Mouse (Mus musculus) stomach, embryonic 14.5 days (tissue): ENCODE results near the gene Lrrc56. TPM values are rescaled to one million over a fixed set of nuclear protein-coding genes. Genes with fewer than 3 reads are reported as not detected.

Source experiments
- ATAC-seq: fragments of 200-750 bp; cut with Nextera tagmentation; 2 replicates; pipeline ENCODE4 v1.8.0; 2017; ENCODE audit warnings: low read depth, moderate TSS enrichment; ENCODE audit not compliant: insufficient number of reproducible peaks, insufficient read depth, low FRiP score
- H3K27ac ChIP-seq: fragments of 300-500 bp; sonication (generic); 2 replicates; pipeline ENCODE4 v1.5.1; 2014; ENCODE audit warnings: mild to moderate bottlenecking, low read length, moderate library complexity, mixed read lengths
- H3K27me3 ChIP-seq: fragments of 300-500 bp; sonication (generic); 2 replicates; pipeline ENCODE4 v1.6.1; 2014; ENCODE audit warnings: low read length, control low read depth, mixed read lengths; ENCODE audit not compliant: control insufficient read depth, insufficient read depth
- H3K36me3 ChIP-seq: fragments of 300-500 bp; sonication (generic); 2 replicates; pipeline ENCODE4 v1.6.1; 2014; ENCODE audit warnings: mild to moderate bottlenecking, control low read depth, low read length, moderate library complexity, mixed read lengths; ENCODE audit not compliant: control insufficient read depth, insufficient read depth
- H3K4me1 ChIP-seq: fragments of 300-500 bp; sonication (generic); 2 replicates; pipeline ENCODE4 v1.6.1; 2014; ENCODE audit warnings: low read length, control low read depth, mixed read lengths; ENCODE audit not compliant: control insufficient read depth, insufficient read depth
- H3K4me2 ChIP-seq: fragments of 300-500 bp; sonication (generic); replicated peaks from 2 replicates; pipeline ENCODE4 v1.6.1; 2014; ENCODE audit warnings: low read depth, low read length, control low read depth
- H3K4me3 ChIP-seq: fragments of 300-500 bp; sonication (generic); 2 replicates; pipeline ENCODE4 v1.5.1; 2014; ENCODE audit warnings: low read depth, low read length, control low read depth
- H3K9ac ChIP-seq: fragments of 300-500 bp; sonication (generic); replicated peaks from 2 replicates; pipeline ENCODE4 v1.6.1; 2014; ENCODE audit warnings: low read depth, mild to moderate bottlenecking, control low read depth, low read length, moderate library complexity, mixed read lengths
- H3K9me3 ChIP-seq: fragments of 300-500 bp; sonication (generic); 2 replicates; pipeline ENCODE4 v1.6.1; 2016; ENCODE audit warnings: low read depth, low read length, control low read depth; ENCODE audit not compliant: control insufficient read depth
- WGBS: fragments of 180-500 bp; shearing (Covaris S2); extraction: QIAGEN DNeasy Blood & Tissue Kit; methylation state at CpG from one replicate; pipeline ENCODE4 v1.1.7; 2014; 5-methylcytosine and 5-hydroxymethylcytosine counted together
- polyA plus RNA-seq: library from polyadenylated mRNA; unstranded; fragments of >200 nt; fragmentation: Nextera tagmentation; extraction: Ambion mirVana; gene quantifications from 2 replicates; pipeline ENCODE4 v1.2.1, GENCODE M21; 2014

Lrrc56 gene
- polyA plus RNA-seq, 1 experiment from 2014 or later: 5.3 TPM

DNA sequence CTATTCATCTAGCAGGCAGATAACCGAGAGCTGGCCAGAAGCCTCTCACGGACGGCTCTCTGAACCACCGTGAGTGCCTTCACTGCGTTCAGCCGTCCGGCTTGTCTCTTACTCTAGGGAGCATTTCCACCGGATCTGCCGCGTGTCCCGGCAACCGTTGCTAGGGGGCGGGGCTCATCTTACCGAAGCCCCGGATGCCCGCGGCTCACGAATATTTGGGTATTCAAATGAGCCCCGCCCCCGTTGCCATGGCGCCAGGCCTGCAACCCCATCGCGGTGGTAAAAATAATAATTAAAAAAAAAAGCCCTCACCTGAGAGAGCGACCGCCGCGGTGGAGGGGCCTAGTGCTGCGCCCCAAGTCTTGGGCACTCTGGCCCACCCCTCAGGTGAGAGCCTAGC lies 873 bp downstream of the Lrrc56 start:
- peak overlapping the region; percentile 83; the same call in 1 of the 2 replicates for H3K27ac ChIP-seq
- no peaks in the 10 kb centered on the region for H3K27me3 ChIP-seq
- under 1% methylated on average over 28 of the region's 28 CpGs for WGBS
- H3K36me3 ChIP-seq: peaks cover 25% of the 10 kb centered on the region
- peak; percentile 8; the same call in 1 of the 2 replicates for ATAC-seq
- H3K9ac ChIP-seq: peak overlapping the region; percentile 45
- H3K4me3 ChIP-seq: peak overlapping the region; percentile 89
- peak overlapping the region; percentile 85 for H3K4me2 ChIP-seq
- H3K4me1 ChIP-seq: peaks cover 7% of the 10 kb centered on the region
- H3K9me3 ChIP-seq: no peaks in the 10 kb centered on the region

- Histone ChIP-seq H3K27ac (no peak overlapping the region), H3K9ac (no peak overlapping the region), H3K27me3 (no peaks in the 10 kb centered on the region), H3K4me2 (no peak overlapping the region), H3K9me3 (no peaks in the 10 kb centered on the region), H3K36me3 (peaks cover 16% of the 10 kb centered on the region), H3K4me1 (peaks cover 7% of the 10 kb centered on the region), H3K4me3 (no peak overlapping the region)
- 81% methylated on average over 2 of the region's 2 CpGs for WGBS
- ATAC-seq: no peak
Observed at GRCm38 (mm10) chr7:141195754-141196153, 1.8 kb downstream of the Lrrc56 start.

- Histone ChIP-seq H3K27ac (no peak overlapping the region), H3K9me3 (no peaks in the 10 kb centered on the region), H3K27me3 (no peaks in the 10 kb centered on the region), H3K4me1 (peaks cover 7% of the 10 kb centered on the region), H3K36me3 (peaks cover 6% of the 10 kb centered on the region), H3K4me2 (no peak overlapping the region), H3K4me3 (no peak overlapping the region), H3K9ac (no peak overlapping the region)
- 92% methylated on average over 8 of the region's 8 CpGs for WGBS
- no peak for ATAC-seq
Observed at GRCm38 (mm10) chr7:141196619-141197282, 2.8 kb downstream of the Lrrc56 start.

GRCm38 (mm10) chr7:141198121-141198520 lies 4.2 kb downstream of the Lrrc56 start:
- Histone ChIP-seq H3K9ac (no peak overlapping the region), H3K36me3 (no peaks in the 10 kb centered on the region), H3K4me2 (no peak overlapping the region), H3K27ac (no peak overlapping the region), H3K9me3 (no peaks in the 10 kb centered on the region), H3K4me3 (no peak overlapping the region), H3K27me3 (no peaks in the 10 kb centered on the region), H3K4me1 (no peaks in the 10 kb centered on the region)
- no peak for ATAC-seq
- 88% methylated on average over 4 of the region's 4 CpGs for WGBS

- H3K27me3 ChIP-seq: no peaks in the 10 kb centered on the region
- H3K9me3 ChIP-seq: no peaks in the 10 kb centered on the region
- no peak overlapping the region for H3K27ac ChIP-seq
- no peak overlapping the region for H3K9ac ChIP-seq
- H3K4me3 ChIP-seq: no peak overlapping the region
- WGBS: 78% methylated on average over 3 of the region's 3 CpGs
- H3K36me3 ChIP-seq: no peaks in the 10 kb centered on the region
- H3K4me1 ChIP-seq: no peaks in the 10 kb centered on the region
- H3K4me2 ChIP-seq: no peak overlapping the region
- ATAC-seq: no peak
Observed at GRCm38 (mm10) chr7:141204546-141204945, 10.6 kb downstream of the Lrrc56 start.

GRCm38 (mm10) chr7:141205504-141205903 lies 11.5 kb downstream of the Lrrc56 start:
- Histone ChIP-seq H3K36me3 (no peaks in the 10 kb centered on the region), H3K4me2 (no peak overlapping the region), H3K9me3 (no peaks in the 10 kb centered on the region), H3K27me3 (no peaks in the 10 kb centered on the region), H3K9ac (no peak overlapping the region), H3K27ac (no peak overlapping the region), H3K4me3 (no peak overlapping the region), H3K4me1 (no peaks in the 10 kb centered on the region)
- WGBS: 91% methylated on average over 5 of the region's 5 CpGs
- ATAC-seq: no peak

DNA sequence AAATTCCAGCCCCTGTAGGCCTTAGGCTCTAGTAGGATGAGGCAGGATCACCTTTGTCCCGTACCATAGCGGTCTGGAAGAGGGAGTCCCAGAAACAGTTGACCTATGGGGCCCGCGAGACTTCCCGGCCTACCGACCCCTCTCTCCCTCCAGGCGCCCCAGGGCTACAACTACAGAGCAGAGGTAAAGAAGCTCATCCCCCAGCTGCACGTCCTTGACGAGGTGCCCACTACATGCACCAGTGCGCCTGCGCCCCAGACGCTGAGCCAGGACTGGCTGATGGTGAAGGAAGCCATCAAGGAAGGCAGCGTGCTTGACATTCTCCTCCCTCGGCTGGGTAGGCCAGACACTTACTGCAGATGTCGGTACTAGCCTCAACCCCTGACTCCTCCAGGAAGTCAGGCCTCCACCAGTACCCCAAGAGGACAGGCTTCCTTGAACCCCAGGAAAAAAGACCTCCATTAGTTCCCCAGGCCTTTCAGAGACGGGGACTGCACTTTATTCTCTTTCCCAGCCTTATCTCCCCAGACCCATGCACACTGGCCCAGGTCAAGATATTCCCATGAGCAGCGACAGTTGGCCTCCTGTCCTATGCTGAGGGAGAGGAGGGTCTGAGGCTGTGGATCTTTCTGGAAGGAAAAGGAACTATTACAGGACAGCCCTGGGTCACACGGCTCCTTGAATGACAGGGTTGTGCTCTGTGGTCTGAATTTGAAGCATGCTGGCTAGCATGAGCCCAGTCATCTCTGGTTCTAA lies 12.4 kb downstream of the Lrrc56 start:
- H3K36me3 ChIP-seq: no peaks in the 10 kb centered on the region
- H3K4me3 ChIP-seq: no peak overlapping the region
- H3K4me2 ChIP-seq: no peak overlapping the region
- H3K4me1 ChIP-seq: no peaks in the 10 kb centered on the region
- no peak for ATAC-seq
- 90% methylated on average over 18 of the region's 18 CpGs for WGBS
- no peaks in the 10 kb centered on the region for H3K27me3 ChIP-seq
- no peak overlapping the region for H3K9ac ChIP-seq
- H3K27ac ChIP-seq: no peak overlapping the region
- no peaks in the 10 kb centered on the region for H3K9me3 ChIP-seq

GRCm38 (mm10) chr7:141209526-141209925 lies 15.6 kb downstream of the Lrrc56 start:
- no peak overlapping the region for H3K27ac ChIP-seq
- H3K4me3 ChIP-seq: no peak overlapping the region
- H3K27me3 ChIP-seq: no peaks in the 10 kb centered on the region
- H3K36me3 ChIP-seq: no peaks in the 10 kb centered on the region
- 75% methylated on average over 3 of the region's 3 CpGs for WGBS
- peak; percentile 2; the same call in 1 of the 2 replicates for ATAC-seq
- H3K9ac ChIP-seq: no peak overlapping the region
- no peaks in the 10 kb centered on the region for H3K4me1 ChIP-seq
- no peaks in the 10 kb centered on the region for H3K9me3 ChIP-seq
- H3K4me2 ChIP-seq: no peak overlapping the region
